Mouse (Mus musculus) kidney, adult 2 months (tissue): ENCODE data around the gene Bik.
"Not testable (repeated sequence)": the region's sequence is repeated elsewhere in the genome, so short reads cannot be mapped to it uniquely, and the experiment has no call there.

Experiments
- CTCF ChIP-seq: fragments of 200-500 bp; conservative IDR thresholded peaks from 2 replicates; pipeline ENCODE4 v1.5.1; 2011; ENCODE audit warnings: low read depth, mild to moderate bottlenecking, control low read depth, low read length, moderate library complexity, mixed read lengths; ENCODE audit not compliant: insufficient read depth, insufficient read length
- POLR2A ChIP-seq: fragments of 200-500 bp; IDR thresholded peaks from one replicate; pipeline ENCODE4 v1.6.1; 2011; ENCODE audit warnings: low read depth, low read length, control low read depth

DNA sequence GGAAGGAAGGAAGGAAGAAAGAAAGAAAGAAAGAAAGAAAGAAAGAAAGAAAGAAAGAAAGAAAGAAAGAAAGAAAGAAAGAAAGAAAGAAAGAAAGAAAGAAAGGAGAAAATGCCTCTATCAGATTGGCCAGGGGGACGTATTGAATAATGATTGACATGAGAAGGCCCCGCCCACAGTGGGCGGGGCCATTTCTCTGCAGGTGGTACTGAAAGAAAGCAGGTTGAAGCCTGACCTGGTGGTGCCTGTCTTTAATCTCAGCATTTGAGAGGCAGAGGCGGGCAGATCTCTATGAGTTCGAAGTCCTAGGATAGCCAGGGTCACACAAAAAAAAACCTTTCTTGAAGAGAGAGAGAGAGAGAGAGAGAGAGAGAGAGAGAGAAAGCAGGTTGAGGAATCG lies 25.2 kb upstream of the Bik start:
- not testable (repeated sequence) for TF ChIP-seq POLR2A, CTCF
